Mouse (Mus musculus) hindbrain, embryonic 11.5 days (tissue): Measurements from ENCODE around the gene Csf1. TPM values are rescaled to one million over a fixed set of nuclear protein-coding genes. Genes with fewer than 3 reads are reported as not detected.

Source experiments
- ATAC-seq: fragments of 200-750 bp; cut with Nextera tagmentation; 2 replicates; pipeline ENCODE4 v1.8.0; 2017; ENCODE audit warnings: mild to moderate bottlenecking, moderate TSS enrichment, moderate library complexity; ENCODE audit not compliant: low FRiP score
- DNase-seq: peaks from one replicate; pipeline ENCODE4 v3.0.0-alpha.2; 2015; ENCODE audit warnings: low spot score
- H3K27ac ChIP-seq: fragments of 300-500 bp; sonication (generic); 2 replicates; pipeline ENCODE4 v1.5.1; 2014; ENCODE audit warnings: mild to moderate bottlenecking, low read depth, low read length
- H3K27me3 ChIP-seq: fragments of 300-500 bp; sonication (generic); 2 replicates; pipeline ENCODE4 v1.6.1; 2014; ENCODE audit warnings: mild to moderate bottlenecking, low read length, moderate library complexity, mixed read lengths; ENCODE audit not compliant: control insufficient read depth, insufficient read depth
- H3K36me3 ChIP-seq: fragments of 300-500 bp; sonication (generic); 2 replicates; pipeline ENCODE4 v1.6.1; 2014; ENCODE audit warnings: mild to moderate bottlenecking, low read length, moderate library complexity, mixed read lengths; ENCODE audit not compliant: control insufficient read depth, insufficient read depth
- H3K4me1 ChIP-seq: fragments of 300-500 bp; sonication (generic); replicated peaks from 2 replicates; pipeline ENCODE4 v1.6.1; 2014; ENCODE audit warnings: low read length, mixed read lengths; ENCODE audit not compliant: control insufficient read depth, insufficient read depth
- H3K4me2 ChIP-seq: fragments of 300-500 bp; sonication (generic); replicated peaks from 2 replicates; pipeline ENCODE4 v1.6.1; 2014; ENCODE audit warnings: mild to moderate bottlenecking, low read depth, low read length
- H3K4me3 ChIP-seq: fragments of 300-500 bp; sonication (generic); 2 replicates; pipeline ENCODE4 v1.5.1; 2014; ENCODE audit warnings: low read depth, low read length
- H3K9ac ChIP-seq: fragments of 300-500 bp; sonication (generic); 2 replicates; pipeline ENCODE4 v1.6.1; 2014; ENCODE audit warnings: low read depth, low read length
- H3K9me3 ChIP-seq: fragments of 300-500 bp; sonication (generic); 2 replicates; pipeline ENCODE4 v1.6.1; 2016; ENCODE audit warnings: low read length; ENCODE audit not compliant: control insufficient read depth
- WGBS: fragments of 180-500 bp; shearing (Covaris S2); extraction: QIAGEN DNeasy Blood & Tissue Kit; methylation state at CpG from one replicate; pipeline ENCODE4 v1.1.7; 2014; 5-methylcytosine and 5-hydroxymethylcytosine counted together
- polyA plus RNA-seq: library from polyadenylated mRNA; unstranded; fragments of >200 nt; fragmentation: Nextera tagmentation; extraction: Ambion mirVana; gene quantifications from 2 replicates; pipeline ENCODE4 v1.2.1, GENCODE M21; 2014

Csf1 gene
- polyA plus RNA-seq = 5.3 and 6.0 TPM in 2 replicates

- no peaks in the 10 kb centered on the region for H3K36me3 ChIP-seq
- H3K9ac ChIP-seq = peak within 1 kb of the TSS; percentile 82
- peak within 1 kb of the TSS; percentile 54 for H3K4me3 ChIP-seq
- H3K27ac ChIP-seq = peak within 1 kb of the TSS; percentile 63; the same call in 1 of the 2 replicates
- peak; percentile 79 for DNase-seq
- peak within 1 kb of the TSS; percentile 90 for H3K4me2 ChIP-seq
- no peaks in the 10 kb centered on the region; the same call in 1 of the 2 replicates for H3K4me1 ChIP-seq
- no peaks in the 10 kb centered on the region for H3K27me3 ChIP-seq
- no peaks in the 10 kb centered on the region for H3K9me3 ChIP-seq
- under 1% methylated on average over 55 of the region's 56 CpGs for WGBS
- ATAC-seq = peak; percentile 88
Observed at GRCm38 (mm10) chr3:107759929-107760581, at the start of gene Csf1. Csf1 (minus strand) TSS chr3:107760469.

GRCm38 (mm10) chr3:107808013-107808750 is 47.9 kb upstream of the Csf1 start:
- Histone ChIP-seq H3K4me3 (no peak overlapping the region), H3K4me1 (no peaks in the 10 kb centered on the region), H3K27ac (no peak overlapping the region), H3K9me3 (no peaks in the 10 kb centered on the region), H3K36me3 (no peaks in the 10 kb centered on the region), H3K4me2 (no peak overlapping the region), H3K27me3 (no peaks in the 10 kb centered on the region), H3K9ac (no peak overlapping the region)
- 58% methylated on average over 14 of the region's 14 CpGs for WGBS
- DNase-seq (no peak), ATAC-seq (no peak)

- H3K9me3 ChIP-seq = no peaks in the 10 kb centered on the region
- H3K36me3 ChIP-seq = no peaks in the 10 kb centered on the region
- 43% methylated on average over 6 of the region's 6 CpGs for WGBS
- H3K4me3 ChIP-seq = no peak overlapping the region
- no peak overlapping the region for H3K9ac ChIP-seq
- no peaks in the 10 kb centered on the region for H3K27me3 ChIP-seq
- ATAC-seq (no peak), DNase-seq (no peak)
- no peak overlapping the region for H3K4me2 ChIP-seq
- H3K27ac ChIP-seq = no peak overlapping the region
- H3K4me1 ChIP-seq = no peaks in the 10 kb centered on the region
Observed at GRCm38 (mm10) chr3:107807386-107807974, 47.2 kb upstream of the Csf1 start.

- H3K9ac ChIP-seq = no peak overlapping the region
- H3K27me3 ChIP-seq = no peaks in the 10 kb centered on the region
- 95% methylated on average over 1 of the region's 1 CpGs for WGBS
- DNase-seq (no peak), ATAC-seq (no peak)
- H3K36me3 ChIP-seq = no peaks in the 10 kb centered on the region
- no peaks in the 10 kb centered on the region for H3K4me1 ChIP-seq
- no peak overlapping the region for H3K4me3 ChIP-seq
- no peak overlapping the region for H3K4me2 ChIP-seq
- no peaks in the 10 kb centered on the region for H3K9me3 ChIP-seq
- H3K27ac ChIP-seq = no peak overlapping the region
Observed at GRCm38 (mm10) chr3:107806916-107807315, 46.6 kb upstream of the Csf1 start.

- H3K27me3 ChIP-seq = no peaks in the 10 kb centered on the region
- H3K9ac ChIP-seq = no peak overlapping the region
- no peak overlapping the region for H3K27ac ChIP-seq
- no peak for DNase-seq
- H3K4me3 ChIP-seq = no peak overlapping the region
- H3K36me3 ChIP-seq = no peaks in the 10 kb centered on the region
- no peak for ATAC-seq
- H3K9me3 ChIP-seq = no peaks in the 10 kb centered on the region
- no peak overlapping the region for H3K4me2 ChIP-seq
- WGBS = 96% methylated on average over 1 of the region's 1 CpGs
- no peaks in the 10 kb centered on the region for H3K4me1 ChIP-seq
Observed at GRCm38 (mm10) chr3:107804799-107805198, 44.5 kb upstream of the Csf1 start.

- Histone ChIP-seq H3K4me3 (no peak overlapping the region), H3K27me3 (no peaks in the 10 kb centered on the region), H3K27ac (no peak overlapping the region), H3K9me3 (no peaks in the 10 kb centered on the region), H3K36me3 (no peaks in the 10 kb centered on the region), H3K9ac (no peak overlapping the region), H3K4me1 (no peaks in the 10 kb centered on the region), H3K4me2 (no peak overlapping the region)
- no peak for DNase-seq
- WGBS = 93% methylated on average over 8 of the region's 8 CpGs
- ATAC-seq = no peak
Observed at GRCm38 (mm10) chr3:107802185-107802946, 42.1 kb upstream of the Csf1 start.

GRCm38 (mm10) chr3:107798946-107799345 is 38.7 kb upstream of the Csf1 start:
- 84% methylated on average over 5 of the region's 5 CpGs for WGBS
- H3K36me3 ChIP-seq = no peaks in the 10 kb centered on the region
- no peak overlapping the region for H3K4me2 ChIP-seq
- H3K9me3 ChIP-seq = no peaks in the 10 kb centered on the region
- H3K27ac ChIP-seq = no peak overlapping the region
- DNase-seq (no peak), ATAC-seq (no peak)
- H3K9ac ChIP-seq = no peak overlapping the region
- H3K4me1 ChIP-seq = no peaks in the 10 kb centered on the region
- no peaks in the 10 kb centered on the region for H3K27me3 ChIP-seq
- no peak overlapping the region for H3K4me3 ChIP-seq

GRCm38 (mm10) chr3:107796191-107796983 is 36.1 kb upstream of the Csf1 start:
- Histone ChIP-seq H3K4me2 (no peak overlapping the region), H3K4me3 (no peak overlapping the region), H3K4me1 (no peaks in the 10 kb centered on the region), H3K27me3 (no peaks in the 10 kb centered on the region), H3K9ac (no peak overlapping the region), H3K27ac (no peak overlapping the region), H3K9me3 (no peaks in the 10 kb centered on the region), H3K36me3 (no peaks in the 10 kb centered on the region)
- WGBS = 86% methylated on average over 8 of the region's 8 CpGs
- DNase-seq = no peak
- no peak for ATAC-seq
